Mouse (Mus musculus): ENCODE measurements around the gene Tbc1d8. TPM values are rescaled to one million over a fixed set of nuclear protein-coding genes. Genes with fewer than 3 reads are reported as not detected.

Gene Tbc1d8
- 14.6 TPM for polyA plus RNA-seq (2015; fragmentation: Illumina TruSeq; extraction: RNeasy Lipid Tissue Mini Kit (QIAGEN cat#74804); ENCODE audit: low read depth, low replicate concordance)

GRCm38 (mm10) chr1:39478057-39478895, at the start of gene Tbc1d8:
Gene Tbc1d8, minus strand, starts transcription at chr1:39478755.

GRCm38 (mm10) chr1:39367601-39368266, 110.8 kb downstream of the Tbc1d8 start, which contains the start of gene Rpl31:
Gene Rpl31, plus strand, starts transcription at chr1:39367842.

Other genes with a start within 250 kb of the Tbc1d8 start
- gene Rpl31, start 110.9 kb downstream of the Tbc1d8 start, polyA plus RNA-seq (2015; fragmentation: Illumina TruSeq; extraction: RNeasy Lipid Tissue Mini Kit (QIAGEN cat#74804); ENCODE audit: low read depth, low replicate concordance) = 1,057 TPM
- 24.8 TPM for gene Cnot11, start 56.2 kb upstream of the Tbc1d8 start, polyA plus RNA-seq (2015; fragmentation: Illumina TruSeq; extraction: RNeasy Lipid Tissue Mini Kit (QIAGEN cat#74804); ENCODE audit: low read depth, low replicate concordance)
- 25.9 TPM for gene Rnf149, start 98.7 kb upstream of the Tbc1d8 start, polyA plus RNA-seq (2015; fragmentation: Illumina TruSeq; extraction: RNeasy Lipid Tissue Mini Kit (QIAGEN cat#74804); ENCODE audit: low read depth, low replicate concordance)
- gene Creg2, start 172.7 kb upstream of the Tbc1d8 start, polyA plus RNA-seq (2015; fragmentation: Illumina TruSeq; extraction: RNeasy Lipid Tissue Mini Kit (QIAGEN cat#74804); ENCODE audit: low read depth, low replicate concordance) = 48.2 TPM
- 0.30 TPM for gene Rfx8, start 242.2 kb upstream of the Tbc1d8 start, polyA plus RNA-seq (2015; fragmentation: Illumina TruSeq; extraction: RNeasy Lipid Tissue Mini Kit (QIAGEN cat#74804); ENCODE audit: low read depth, low replicate concordance)

Measured in brain, adult 10 weeks (tissue).